Mouse (Mus musculus) erythroblast, adult 5-6 weeks (primary cell): ENCODE measurements around the gene Blcap. TPM values are rescaled to one million over a fixed set of nuclear protein-coding genes. Genes with fewer than 3 reads are reported as not detected.

Source experiments
- ATAC-seq: replicated peaks from 2 replicates; pipeline ENCODE4 v1.8.0; 2016; ENCODE audit warnings: moderate number of reproducible peaks, mild to moderate bottlenecking, moderate TSS enrichment, inconsistent platforms; ENCODE audit not compliant: poor library complexity, low FRiP score, severe bottlenecking
- total RNA-seq, 2 experiments: library from RNA; stranded (forward) in 1 of 2; stranded (reverse) in 1 of 2; fragments of 150-400 nt in 1 of 2; fragments of 200-764, 138-1000 nt in 1 of 2; gene quantifications; 2 replicates each; pipeline versions ENCODE4 v1.2.3 to v1.2.4; 2015 to 2017; ENCODE audit warnings: low replicate concordance in 2 of 2

The Blcap gene
- total RNA-seq, 2 experiments from 2014 or later = 3.0 to 11.5 TPM

DNA sequence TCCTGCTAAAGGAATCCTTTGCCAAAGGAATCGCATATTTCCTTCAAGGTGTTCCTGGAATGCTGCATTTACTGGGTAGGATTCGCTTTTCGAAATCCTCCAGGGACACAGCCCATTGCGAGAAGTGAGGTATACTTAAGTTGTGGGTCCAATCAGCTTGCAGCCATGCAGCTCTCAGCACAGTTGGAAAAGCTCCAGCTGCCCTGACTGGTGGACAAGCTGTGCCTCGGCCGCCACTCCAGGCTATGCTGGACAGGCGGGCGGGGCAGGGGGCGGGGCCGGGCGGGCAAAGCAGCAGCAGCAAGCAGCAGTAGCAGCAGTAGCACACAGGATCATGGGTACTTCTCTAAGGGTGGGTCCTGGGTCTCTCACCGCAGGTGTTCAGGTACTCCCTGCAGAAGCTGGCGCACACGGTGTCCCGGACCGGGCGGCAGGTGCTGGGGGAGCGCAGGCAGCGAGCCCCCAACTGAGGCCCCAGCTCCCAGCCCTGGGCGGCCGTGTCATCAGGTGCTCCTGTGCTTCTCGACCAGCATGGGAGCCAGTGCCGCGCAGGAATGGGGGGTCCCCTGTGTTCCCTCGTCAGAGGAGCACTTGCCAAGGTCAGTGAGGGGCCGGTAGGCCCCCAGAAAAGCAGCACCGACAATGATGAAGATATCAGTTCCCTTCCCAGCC lies 9.8 kb downstream of the Blcap start:
- no peak for ATAC-seq

- ATAC-seq = no peak
These were observed 10.8 kb downstream of the Blcap start for GRCm38 (mm10) chr2:157560302-157560701.

- ATAC-seq = no peak
These were observed 11.2 kb downstream of the Blcap start, which contains the start of gene Nnat for GRCm38 (mm10) chr2:157559858-157560257. Nnat (plus strand) TSS chr2:157560078.

- no peak for ATAC-seq
These were observed 11.6 kb downstream of the Blcap start for GRCm38 (mm10) chr2:157559440-157559839.

- no peak for ATAC-seq
These were observed 12.6 kb downstream of the Blcap start for GRCm38 (mm10) chr2:157558520-157558919.

DNA sequence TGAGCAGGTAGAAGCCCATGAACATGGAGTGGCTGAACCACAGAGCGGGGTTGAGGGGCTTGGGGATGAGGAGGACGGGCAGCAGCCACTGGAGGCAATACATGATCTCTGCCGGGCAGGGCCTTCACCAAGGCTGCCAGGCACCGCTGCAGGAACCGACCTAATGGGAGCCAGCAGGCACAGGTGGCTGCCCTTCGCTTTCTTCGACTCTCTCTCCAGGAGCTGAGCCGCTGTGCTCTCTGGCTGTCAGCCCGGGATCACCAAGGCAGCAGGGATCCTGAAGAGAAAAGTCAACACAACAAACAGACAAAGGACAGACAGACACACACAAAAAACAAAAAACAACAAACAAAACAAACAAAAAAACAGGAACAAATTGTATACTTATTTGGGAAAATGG lies 13.0 kb downstream of the Blcap start:
- ATAC-seq = no peak

GRCm38 (mm10) chr2:157556074-157556698 lies 14.9 kb downstream of the Blcap start:
- ATAC-seq = no peak

GRCm38 (mm10) chr2:157552158-157552886 lies 18.8 kb downstream of the Blcap start:
- ATAC-seq = no peak

GRCm38 (mm10) chr2:157550292-157550691 lies 20.8 kb downstream of the Blcap start:
- ATAC-seq = no peak

DNA sequence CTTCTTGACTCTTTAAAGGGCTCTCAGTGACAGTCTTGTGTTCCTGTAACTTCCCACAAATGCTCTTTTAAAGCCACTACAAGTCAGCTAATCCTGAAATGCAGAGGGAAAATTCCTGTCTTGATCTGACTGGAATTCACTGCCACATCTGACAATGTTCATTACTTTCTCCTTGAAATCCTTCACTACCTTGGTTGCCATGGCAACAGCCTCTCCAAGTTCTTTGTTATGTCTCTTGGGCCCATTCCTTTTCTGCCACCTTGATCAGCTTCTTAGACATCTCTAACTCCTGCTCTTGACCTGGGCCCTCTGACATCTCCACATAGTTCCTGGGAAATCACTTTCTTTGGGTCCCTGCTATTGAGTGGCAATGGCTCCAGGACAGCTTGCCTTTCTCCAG lies 24.4 kb downstream of the Blcap start:
- no peak for ATAC-seq

GRCm38 (mm10) chr2:157544333-157544888 lies 26.7 kb downstream of the Blcap start:
- ATAC-seq = no peak

DNA sequence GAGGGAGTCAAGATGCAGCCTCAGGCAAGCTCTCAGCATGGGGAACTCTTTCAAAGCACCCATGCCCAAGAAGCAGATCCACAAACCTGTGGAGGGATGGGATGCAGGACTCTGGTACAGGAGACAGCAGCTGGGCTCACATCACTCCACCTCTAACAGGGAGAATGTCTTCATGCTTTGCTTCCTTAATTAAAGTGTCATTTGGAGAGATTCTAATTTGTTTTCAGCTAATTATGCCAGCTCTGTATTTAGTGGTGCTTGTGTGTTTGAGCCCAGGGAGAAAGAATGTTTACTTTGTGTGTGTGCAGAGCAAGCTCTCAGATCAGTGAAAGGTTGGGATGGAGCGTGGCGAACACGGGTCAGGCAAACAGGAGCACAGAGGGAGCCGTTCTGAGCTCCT lies 28.7 kb downstream of the Blcap start:
- ATAC-seq = no peak

DNA sequence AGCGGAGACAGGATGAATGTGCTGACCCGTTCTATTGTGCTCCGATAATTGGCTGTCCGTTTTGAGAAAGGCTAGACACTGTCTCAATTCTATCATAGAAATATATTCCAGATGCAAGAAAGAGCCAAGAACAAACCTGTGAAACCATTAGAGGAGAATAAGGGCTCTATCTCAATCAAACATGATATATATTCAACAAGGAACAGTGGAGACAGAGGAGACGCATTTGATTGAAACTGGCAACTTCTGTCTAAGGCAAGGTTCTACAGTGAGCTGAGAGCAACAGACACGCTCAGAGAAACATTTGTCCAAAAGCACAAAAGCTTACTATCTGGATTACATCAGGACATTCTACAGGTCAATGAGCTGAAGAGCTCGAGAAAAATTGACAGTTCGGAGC lies 29.4 kb downstream of the Blcap start:
- ATAC-seq = no peak

GRCm38 (mm10) chr2:157540953-157541569 lies 30.0 kb downstream of the Blcap start:
- no peak for ATAC-seq

GRCm38 (mm10) chr2:157540073-157540952 lies 30.8 kb downstream of the Blcap start:
- no peak for ATAC-seq

- ATAC-seq = no peak
These were observed 34.0 kb downstream of the Blcap start for GRCm38 (mm10) chr2:157537118-157537517.

DNA sequence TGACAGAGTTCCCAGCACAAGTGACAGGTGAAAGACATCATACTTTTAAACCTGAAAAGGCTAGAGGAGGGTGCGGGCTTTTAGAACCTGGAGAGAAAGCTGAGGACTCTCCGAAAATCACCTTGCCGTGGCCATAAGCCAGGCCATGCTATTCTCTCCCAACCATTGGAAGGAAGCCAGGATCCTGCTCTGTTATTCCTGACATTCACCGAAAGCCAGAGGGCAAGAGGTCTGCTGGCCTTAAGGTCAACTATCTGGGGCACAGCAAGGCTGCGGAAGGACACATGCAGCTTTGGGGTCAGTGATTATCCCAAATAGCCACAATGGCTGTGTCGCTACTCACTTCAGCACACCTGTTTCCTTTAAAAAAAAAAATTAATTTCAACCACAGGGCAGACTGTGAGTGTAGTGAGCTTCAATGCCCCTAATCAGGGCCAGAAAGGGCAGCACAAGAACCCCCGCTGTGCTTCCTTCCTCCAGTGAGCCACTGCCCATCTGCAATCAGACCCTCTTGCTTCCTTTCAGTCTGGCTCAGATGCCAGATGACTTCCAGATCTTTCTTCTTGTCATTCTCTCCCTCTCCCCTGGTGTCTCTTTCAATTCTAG lies 34.5 kb downstream of the Blcap start:
- no peak for ATAC-seq

- ATAC-seq = no peak
These were observed 36.9 kb downstream of the Blcap start for GRCm38 (mm10) chr2:157534163-157534562.
